Mouse (Mus musculus): ENCODE results near the gene Tmem51.

DNA sequence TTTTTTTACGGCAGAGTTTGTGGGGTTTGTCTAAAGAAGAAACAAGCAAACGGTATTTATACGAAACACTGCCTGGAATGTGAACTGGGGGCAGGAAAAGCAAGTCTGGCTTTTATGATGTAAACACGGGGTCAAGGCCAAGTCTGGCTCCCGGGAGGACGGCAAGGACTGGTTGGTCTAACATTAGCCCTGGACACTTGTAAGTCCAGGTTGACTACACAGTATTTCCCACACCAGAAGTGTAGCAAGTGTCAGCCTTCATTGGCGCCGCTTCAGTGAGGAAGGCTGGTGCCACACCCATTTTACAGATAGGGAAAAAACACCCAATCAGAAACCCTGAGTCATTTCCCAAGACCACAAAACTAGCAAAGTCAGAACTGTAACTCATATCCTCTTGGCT, 18.8 kb downstream of the Tmem51 start:
- TF ChIP-seq USF1 (IDR thresholded peaks at IDR 0.05; ENCODE audit: low read depth) = no peak
- no peak for TF ChIP-seq POLR2A (IDR thresholded peaks at IDR 0.05; ENCODE audit: insufficient read length, low read depth)
- no peak for TF ChIP-seq TCF12 (IDR thresholded peaks at IDR 0.05; ENCODE audit: insufficient read depth, poor library complexity, severe bottlenecking)
- TF ChIP-seq TCF3 (IDR thresholded peaks at IDR 0.05; ENCODE audit: insufficient read length, low read depth) = no peak
- TF ChIP-seq MYOD1 (IDR thresholded peaks at IDR 0.05; ENCODE audit: control insufficient read depth in 1 of 3, insufficient read length in 2 of 3, low read depth in 2 of 3) = no peak

Data from myocyte (in vitro differentiated cells).